ENCODE assay signal across 23 mouse cellular contexts in the genomic region with DNA sequence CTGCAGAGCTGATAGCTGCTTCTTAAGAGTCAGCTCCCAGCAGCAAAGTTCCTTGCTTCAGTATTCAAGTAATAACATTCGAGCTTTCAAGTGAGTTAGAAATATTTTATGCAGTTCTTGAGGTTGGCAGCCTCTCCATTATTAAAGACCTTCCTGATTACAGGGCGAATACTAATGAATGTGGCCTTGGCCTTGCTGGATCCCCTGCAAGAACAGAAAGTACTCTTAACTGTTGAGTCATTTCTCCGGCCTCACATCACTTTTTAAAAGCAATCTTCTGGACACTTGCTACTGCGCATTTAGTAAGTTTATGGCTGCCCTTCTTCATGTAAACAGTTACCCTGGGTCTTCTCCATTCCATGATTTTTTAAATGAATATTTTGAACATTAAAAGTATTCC. TPM values are rescaled to one million over a fixed set of nuclear protein-coding genes. Genes with fewer than 3 reads are reported as not detected.
DNase-seq lines count a peak whose midpoint lies in the region; ATAC-seq and TF ChIP-seq lines count a peak whose summit lies in the region.
"Had no signal": no experiment of that assay in that cellular context is flagged by ENCODE, and none has a peak within 500 bp of the region (broad histone marks: within the 10 kb centered on the region; RNA-seq: fewer than 3 reads in every experiment).

No protein-coding gene starts in this region.

- TF ChIP-seq CTCF in layer of hippocampus, adult 2 months (conservative IDR thresholded peaks at IDR 0.05), result no peak
- no peak for TF ChIP-seq CTCF in testis, adult 2 months (IDR thresholded peaks at IDR 0.05; ENCODE audit: control insufficient read depth, insufficient read depth, insufficient replicate concordance, low read depth, low read length)

- 67% methylated on average over 4 of the region's 4 CpGs for WGBS in intestine, embryonic 15.5 days

- peak overlapping the region; percentile 70 for H3K27ac ChIP-seq in layer of hippocampus, adult 2 months
- peak overlapping the region; percentile 53; the same call in 1 of the 2 replicates for H3K27ac ChIP-seq in testis, adult 2 months (ENCODE audit: control insufficient read depth, insufficient read depth, low read depth, low read length)
- no peak overlapping the region for H3K27ac ChIP-seq in intestine, embryonic 15.5 days
- H3K27ac ChIP-seq: forebrain, embryonic 13.5 days; gastrocnemius, adult 2 months; heart, embryonic 10.5 days; hindbrain, embryonic 12.5 days; hindbrain, postnatal 0 days had no signal

- H3K9me3 ChIP-seq in intestine, embryonic 15.5 days, result peaks cover 1% of the 10 kb centered on the region; the same call in 1 of the 2 replicates
- H3K9me3 ChIP-seq: heart, embryonic 10.5 days had no signal

- H3K36me3 ChIP-seq in testis, adult 2 months (ENCODE audit: control insufficient read depth, insufficient read depth, low read length), result no peaks in the 10 kb centered on the region
- H3K36me3 ChIP-seq in intestine, embryonic 15.5 days, result no peaks in the 10 kb centered on the region
- H3K36me3 ChIP-seq: heart, embryonic 10.5 days had no signal

- no peak overlapping the region for H3K9ac ChIP-seq in intestine, embryonic 15.5 days
- H3K9ac ChIP-seq: forebrain, embryonic 13.5 days; forebrain, postnatal 0 days; hindbrain, embryonic 12.5 days had no signal

- no peak overlapping the region for H3K4me2 ChIP-seq in intestine, embryonic 15.5 days (replicated peaks)
- H3K4me2 ChIP-seq: forebrain, embryonic 13.5 days; hindbrain, embryonic 12.5 days had no signal

- no peaks in the 10 kb centered on the region for H3K27me3 ChIP-seq in testis, adult 2 months (ENCODE audit: control insufficient read depth, insufficient read depth, low read length)
- no peaks in the 10 kb centered on the region for H3K27me3 ChIP-seq in intestine, embryonic 15.5 days (replicated peaks)
- H3K27me3 ChIP-seq: forebrain, embryonic 13.5 days; hindbrain, embryonic 12.5 days had no signal

- no peak overlapping the region for H3K4me3 ChIP-seq in layer of hippocampus, adult 2 months
- H3K4me3 ChIP-seq in testis, adult 2 months (ENCODE audit: control insufficient read depth, low read depth, low read length), result no peak overlapping the region
- H3K4me3 ChIP-seq in intestine, embryonic 15.5 days (replicated peaks), result no peak overlapping the region
- H3K4me3 ChIP-seq: forebrain, embryonic 13.5 days; gastrocnemius, adult 2 months; heart, embryonic 10.5 days; hindbrain, embryonic 12.5 days had no signal

- peak; percentile 79 for DNase-seq in adrenal gland, adult 2 months
- DNase-seq in adrenal gland, postnatal 4 days (ENCODE audit: low spot score in 2 of 2), result no peak
- no peak for DNase-seq in layer of hippocampus, adult 2 months (ENCODE audit: low spot score in 2 of 2)
- no peak for DNase-seq in layer of hippocampus, adult 9-10 months (ENCODE audit: low spot score)
- DNase-seq in testis, postnatal 10 days (ENCODE audit: low spot score), result no peak
- DNase-seq: cerebellum, adult 18-20 months; cerebellum, adult 9-11 months; cerebellum, postnatal 36 days; forebrain, postnatal 0 days; gastrocnemius, adult 2 months; gastrocnemius, postnatal 25 days; heart, postnatal 10 days; heart, postnatal 4 days had no signal

- no peak for ATAC-seq in frontal cortex, adult (ENCODE audit: low TSS enrichment)
- no peak for ATAC-seq in intestine, embryonic 15.5 days
- ATAC-seq: activated CD4-positive, CD25-positive, alpha-beta regulatory T cell, adult 4 months; forebrain, embryonic 13.5 days; forebrain, postnatal 0 days; hindbrain, postnatal 0 days; Patski had no signal

- H3K4me1 ChIP-seq in testis, adult 2 months (ENCODE audit: control insufficient read depth, insufficient read depth, low read length), result no peaks in the 10 kb centered on the region; the same call in 1 of the 2 replicates
- no peaks in the 10 kb centered on the region for H3K4me1 ChIP-seq in intestine, embryonic 15.5 days (replicated peaks)
- H3K4me1 ChIP-seq: forebrain, embryonic 13.5 days; hindbrain, embryonic 12.5 days had no signal

- no peak for TF ChIP-seq POLR2A in testis, adult 2 months (IDR thresholded peaks at IDR 0.05; ENCODE audit: control insufficient read depth, low read depth, low read length)

RNA-seq across cellular contexts. Expression of gene Scd4, which starts 11.7 kb away (rescaled TPM):
- total RNA-seq in adrenal gland, adult 2 months (2021), result 1 to 10 TPM; 5.4 to 9.3 TPM
- polyA plus RNA-seq in adrenal gland, adult 2 months (2012; rRNA removed), result 0.19 and 0.29 TPM in 2 replicates
- 1 to 10 TPM; 2.0 to 2.2 TPM for total RNA-seq in adrenal gland, postnatal 4 days (2021)
- 1 to 10 TPM; 2.3 to 2.5 TPM for total RNA-seq in layer of hippocampus, adult 2 months (2021)
- polyA plus RNA-seq in testis, adult 2 months (2012; rRNA removed), result 0.22 and 0.37 TPM in 2 replicates
- polyA plus RNA-seq in intestine, embryonic 15.5 days (2015; fragmentation: Nextera tagmentation; extraction: Ambion mirVana), result 0.10 and 0.19 TPM in 2 replicates
- total RNA-seq: granulocyte monocyte progenitor cell, adult 5-6 weeks had no signal

RNA-seq across cellular contexts. Expression of gene Scd2, which starts 27.7 kb away (rescaled TPM):
- 1,000 to 10,000 TPM in 1 of 2 experiments, 100 to 1,000 TPM in 1; 845 to 1,065 TPM for total RNA-seq in adrenal gland, adult 2 months (2021)
- polyA plus RNA-seq in adrenal gland, adult 2 months (2012; rRNA removed), result 432 and 748 TPM in 2 replicates
- total RNA-seq in adrenal gland, postnatal 4 days (2021), result 100 to 1,000 TPM; 412 to 445 TPM
- 100 to 1,000 TPM; 597 to 622 TPM for total RNA-seq in layer of hippocampus, adult 2 months (2021)
- 60.9 and 71.6 TPM in 2 replicates for polyA plus RNA-seq in testis, adult 2 months (2012; rRNA removed)
- polyA plus RNA-seq in intestine, embryonic 15.5 days (2015; fragmentation: Nextera tagmentation; extraction: Ambion mirVana), result 417 and 432 TPM in 2 replicates
